Mouse (Mus musculus) hindbrain, postnatal 0 days (tissue): Measurements from ENCODE around the gene Kctd14. TPM values are rescaled to one million over a fixed set of nuclear protein-coding genes. Genes with fewer than 3 reads are reported as not detected.

Experiments used
- ATAC-seq: fragments of 200-750 bp; cut with Nextera tagmentation; 2 replicates; pipeline ENCODE4 v1.8.0; 2017; ENCODE audit warnings: mild to moderate bottlenecking, moderate TSS enrichment, moderate library complexity
- DNase-seq: peaks from one replicate; pipeline ENCODE4 v3.0.0-alpha.2; 2015; ENCODE audit warnings: low spot score
- H3K27ac ChIP-seq: fragments of 300-500 bp; sonication (generic); 2 replicates; pipeline ENCODE4 v1.5.1; 2014; ENCODE audit warnings: mild to moderate bottlenecking
- H3K27me3 ChIP-seq: fragments of 300-500 bp; sonication (generic); 2 replicates; pipeline ENCODE4 v1.6.1; 2014; ENCODE audit warnings: low read length, mixed read lengths; ENCODE audit not compliant: insufficient read depth
- H3K36me3 ChIP-seq: fragments of 300-500 bp; sonication (generic); 2 replicates; pipeline ENCODE4 v1.6.1; 2014; ENCODE audit warnings: low read length, mixed read lengths; ENCODE audit not compliant: insufficient read depth
- H3K4me1 ChIP-seq: fragments of 300-500 bp; sonication (generic); 2 replicates; pipeline ENCODE4 v1.6.1; 2014; ENCODE audit warnings: antibody characterized with exemption, low read length, mixed read lengths; ENCODE audit not compliant: insufficient read depth
- H3K4me2 ChIP-seq: fragments of 300-500 bp; sonication (generic); 2 replicates; pipeline ENCODE4 v1.6.1; 2014; ENCODE audit warnings: low read depth, mild to moderate bottlenecking, low read length, moderate library complexity, mixed read lengths
- H3K4me3 ChIP-seq: fragments of 300-500 bp; sonication (generic); 2 replicates; pipeline ENCODE4 v1.5.1; 2014; ENCODE audit warnings: low read length
- H3K9ac ChIP-seq: fragments of 300-500 bp; sonication (generic); replicated peaks from 2 replicates; pipeline ENCODE4 v1.6.1; 2014; ENCODE audit warnings: mild to moderate bottlenecking, low read length, moderate library complexity, mixed read lengths
- H3K9me3 ChIP-seq: fragments of 300-500 bp; sonication (generic); 2 replicates; pipeline ENCODE4 v1.6.1; 2016; ENCODE audit warnings: low read length, mixed read lengths
- CTCF ChIP-seq: IDR thresholded peaks from 2 replicates; pipeline ENCODE4 v1.5.1; 2016; ENCODE audit warnings: antibody characterized with exemption, control low read depth, low read depth
- WGBS: fragments of 180-500 bp; shearing (Covaris S2); extraction: QIAGEN DNeasy Blood & Tissue Kit; methylation state at CpG from one replicate; pipeline ENCODE4 v1.1.7; 2014; 5-methylcytosine and 5-hydroxymethylcytosine counted together
- polyA plus RNA-seq: library from polyadenylated mRNA; unstranded; fragments of >200 nt; fragmentation: Nextera tagmentation; extraction: Ambion mirVana; gene quantifications from 2 replicates; pipeline ENCODE4 v1.2.1, GENCODE M21; 2015
- total RNA-seq: library from RNA; depleted of rRNA; stranded (reverse); fragments of >200 nt; gene quantifications from 2 replicates; pipeline ENCODE4 v1.2.3, GENCODE M21; 2014; rRNA removed

Gene Kctd14
- total and polyA plus RNA-seq, 2 experiments from 2014 or later, result 0.68 to 3.1 TPM

GRCm38 (mm10) chr7:97491157-97491556 is 40.0 kb downstream of the Kctd14 start:
- WGBS, result 75% methylated on average over 3 of the region's 3 CpGs
- no peaks in the 10 kb centered on the region for H3K9me3 ChIP-seq
- no peak for DNase-seq
- H3K4me3 ChIP-seq, result no peak overlapping the region
- H3K9ac ChIP-seq, result no peak overlapping the region
- H3K36me3 ChIP-seq, result peaks cover 40% of the 10 kb centered on the region; the same call in 1 of the 2 replicates
- TF ChIP-seq CTCF, result no peak
- ATAC-seq, result no peak
- no peak overlapping the region for H3K4me2 ChIP-seq
- H3K4me1 ChIP-seq, result no peaks in the 10 kb centered on the region
- H3K27me3 ChIP-seq, result no peaks in the 10 kb centered on the region
- H3K27ac ChIP-seq, result no peak overlapping the region

GRCm38 (mm10) chr7:97492420-97492819 is 41.3 kb downstream of the Kctd14 start:
- Histone ChIP-seq H3K9me3 (no peaks in the 10 kb centered on the region), H3K4me1 (no peaks in the 10 kb centered on the region), H3K36me3 (peaks cover 28% of the 10 kb centered on the region; the same call in 1 of the 2 replicates), H3K4me3 (no peak overlapping the region), H3K9ac (no peak overlapping the region), H3K4me2 (no peak overlapping the region), H3K27ac (no peak overlapping the region), H3K27me3 (no peaks in the 10 kb centered on the region)
- no peak for TF ChIP-seq CTCF
- WGBS, result 85% methylated on average over 4 of the region's 4 CpGs
- DNase-seq (no peak), ATAC-seq (no peak)

- Histone ChIP-seq H3K36me3 (peaks cover 18% of the 10 kb centered on the region; the same call in 1 of the 2 replicates), H3K27ac (no peak overlapping the region), H3K9me3 (no peaks in the 10 kb centered on the region), H3K9ac (no peak overlapping the region), H3K4me3 (no peak overlapping the region), H3K27me3 (no peaks in the 10 kb centered on the region), H3K4me1 (no peaks in the 10 kb centered on the region), H3K4me2 (no peak overlapping the region)
- DNase-seq, result no peak
- TF ChIP-seq CTCF, result no peak
- no peak for ATAC-seq
Measured at GRCm38 (mm10) chr7:97495052-97495451, 43.9 kb downstream of the Kctd14 start.

GRCm38 (mm10) chr7:97500555-97501209 is 49.6 kb downstream of the Kctd14 start:
- Histone ChIP-seq H3K27ac (no peak overlapping the region), H3K4me3 (no peak overlapping the region), H3K4me1 (no peaks in the 10 kb centered on the region), H3K27me3 (no peaks in the 10 kb centered on the region), H3K4me2 (no peak overlapping the region), H3K36me3 (peaks cover 9% of the 10 kb centered on the region; the same call in 1 of the 2 replicates), H3K9ac (no peak overlapping the region), H3K9me3 (no peaks in the 10 kb centered on the region)
- peak; percentile 72 for ATAC-seq
- 58% methylated on average over 5 of the region's 5 CpGs for WGBS
- no peak for TF ChIP-seq CTCF
- peak; percentile 19 for DNase-seq

Other genes starting within 250 kb of the Kctd14 start
- 14.2 and 14.4 TPM in 2 replicates for gene Usp35, start 119.3 kb upstream of the Kctd14 start, total RNA-seq
- gene Usp35, start 119.3 kb upstream of the Kctd14 start, polyA plus RNA-seq, result 2.4 and 3.6 TPM in 2 replicates
- 5.2 and 8.4 TPM in 2 replicates for gene Kctd21, start 119.0 kb upstream of the Kctd14 start, total RNA-seq
- 3.2 and 3.4 TPM in 2 replicates for gene Kctd21, start 119.0 kb upstream of the Kctd14 start, polyA plus RNA-seq
- 5.2 and 6.0 TPM in 2 replicates for gene Alg8, start 79.7 kb upstream of the Kctd14 start, total RNA-seq
- 11.4 and 11.8 TPM in 2 replicates for gene Alg8, start 79.7 kb upstream of the Kctd14 start, polyA plus RNA-seq
- gene Ndufc2, start 51.3 kb upstream of the Kctd14 start, total RNA-seq, result 340 and 423 TPM in 2 replicates
- 697 and 742 TPM in 2 replicates for gene Ndufc2, start 51.3 kb upstream of the Kctd14 start, polyA plus RNA-seq
- 5.2 and 6.4 TPM in 2 replicates for gene Thrsp, start 33.6 kb upstream of the Kctd14 start, total RNA-seq
- 6.3 and 7.7 TPM in 2 replicates for gene Thrsp, start 33.6 kb upstream of the Kctd14 start, polyA plus RNA-seq
- gene Ints4, start 29.6 kb downstream of the Kctd14 start, total RNA-seq, result 28.3 and 39.5 TPM in 2 replicates
- gene Ints4, start 29.6 kb downstream of the Kctd14 start, polyA plus RNA-seq, result 29.3 and 30.2 TPM in 2 replicates
- gene Aamdc, start 128.2 kb downstream of the Kctd14 start, total RNA-seq, result 9.4 and 17.4 TPM in 2 replicates
- 61.8 and 67.2 TPM in 2 replicates for gene Aamdc, start 128.2 kb downstream of the Kctd14 start, polyA plus RNA-seq
- 16.7 and 18.2 TPM in 2 replicates for gene Rsf1, start 128.6 kb downstream of the Kctd14 start, total RNA-seq
- 26.3 and 27.6 TPM in 2 replicates for gene Rsf1, start 128.6 kb downstream of the Kctd14 start, polyA plus RNA-seq
- 99.6 and 102 TPM in 2 replicates for gene Clns1a, start 245.3 kb downstream of the Kctd14 start, total RNA-seq
- gene Clns1a, start 245.3 kb downstream of the Kctd14 start, polyA plus RNA-seq, result 172 and 175 TPM in 2 replicates